Mouse (Mus musculus) CH12.LX (cell line): ENCODE data around the gene Mttp. TPM values are rescaled to one million over a fixed set of nuclear protein-coding genes. Genes with fewer than 3 reads are reported as not detected.
"Not testable (repeated sequence)": the region's sequence is repeated elsewhere in the genome, so short reads cannot be mapped to it uniquely, and the experiment has no call there.

ENCODE experiments used
- DNase-seq: peaks from one replicate; pipeline ENCODE4 v3.0.0-alpha.2; 2013; ENCODE audit errors: extremely low read depth
- H3K27ac ChIP-seq: 2 replicates; pipeline ENCODE4 v1.5.1; 2012; ENCODE audit warnings: low read depth, mild to moderate bottlenecking, control low read depth, moderate library complexity; ENCODE audit not compliant: insufficient read depth
- H3K27me3 ChIP-seq: replicated peaks from 2 replicates; pipeline ENCODE3; 2012; ENCODE audit warnings: inconsistent platforms
- H3K36me3 ChIP-seq, 2 experiments: replicated peaks in 1 of 2; 2 replicates each; pipeline versions ENCODE3 to v1.6.1; 2012; ENCODE audit warnings: inconsistent platforms in 1 of 2, low read length in 1 of 2, mild to moderate bottlenecking in 1 of 2, mixed read lengths in 1 of 2, moderate library complexity in 1 of 2; ENCODE audit not compliant: control insufficient read depth in 1 of 2, insufficient read depth in 1 of 2
- H3K4me1 ChIP-seq, 2 experiments: 2 replicates each; pipeline ENCODE4 v1.6.1; 2012; ENCODE audit warnings: inconsistent platforms in 1 of 2, moderate library complexity in 1 of 2; ENCODE audit not compliant: insufficient read depth in 2 of 2, control insufficient read depth in 1 of 2
- H3K4me2 ChIP-seq: 2 replicates; pipeline ENCODE4 v1.6.1; 2012; ENCODE audit warnings: low read depth, mild to moderate bottlenecking, control low read depth; ENCODE audit not compliant: poor library complexity, insufficient read depth, severe bottlenecking
- H3K4me3 ChIP-seq, 3 experiments: fragments of 150-350 bp in 1 of 3; sonication (generic) in 1 of 3; replicated peaks in 1 of 3; 2 replicates each; pipeline versions ENCODE3 to v1.5.1; 2011 to 2012; ENCODE audit warnings: low read depth in 2 of 3, low read length in 2 of 3, mild to moderate bottlenecking in 2 of 3, moderate library complexity in 2 of 3, control low read depth in 1 of 3, improper control_type of control experiment in 1 of 3, inconsistent platforms in 1 of 3, mixed read lengths in 1 of 3; ENCODE audit not compliant: poor library complexity in 1 of 3
- H3K79me2 ChIP-seq: replicated peaks from 2 replicates; pipeline ENCODE4 v1.6.1; 2012; ENCODE audit warnings: mild to moderate bottlenecking, moderate library complexity; ENCODE audit not compliant: control insufficient read depth, poor library complexity, insufficient read depth, severe bottlenecking; ENCODE audit errors: extremely low read depth
- H3K9ac ChIP-seq: 2 replicates; pipeline ENCODE4 v1.6.1; 2012; ENCODE audit warnings: low read depth, mild to moderate bottlenecking, control low read depth, moderate library complexity; ENCODE audit not compliant: insufficient read depth
- H3K9me3 ChIP-seq: replicated peaks from 2 replicates; pipeline ENCODE3; 2012; ENCODE audit warnings: low read length, inconsistent platforms, mixed read lengths
- HCFC1 ChIP-seq: IDR thresholded peaks from 2 replicates; pipeline ENCODE4 v1.6.1; 2012; ENCODE audit warnings: low read depth, mild to moderate bottlenecking, inconsistent platforms, low read length, improper control_type of control experiment
- NRF1 ChIP-seq: IDR thresholded peaks from 2 replicates; pipeline ENCODE4 v1.6.1; 2014; ENCODE audit warnings: low read depth, mild to moderate bottlenecking, inconsistent platforms, low read length, improper control_type of control experiment, moderate library complexity
- POLR2AphosphoS2 ChIP-seq: IDR thresholded peaks from 2 replicates; pipeline ENCODE4 v1.6.1; 2011; ENCODE audit warnings: low read depth, low read length, improper control_type of control experiment
- RAD21 ChIP-seq: IDR thresholded peaks from 2 replicates; pipeline ENCODE4 v1.6.1; 2011; ENCODE audit warnings: low read depth, mild to moderate bottlenecking, low read length, improper control_type of control experiment, moderate library complexity
- USF1 ChIP-seq: IDR thresholded peaks from 2 replicates; pipeline ENCODE4 v1.6.1; 2014; ENCODE audit warnings: low read depth, mild to moderate bottlenecking, inconsistent platforms, low read length, improper control_type of control experiment
- ZKSCAN1 ChIP-seq: IDR thresholded peaks from 2 replicates; pipeline ENCODE4 v1.6.1; 2012; ENCODE audit warnings: low read depth, inconsistent platforms, low read length, improper control_type of control experiment, borderline replicate concordance
- dilution Hi-C: fragments of 300-500 bp; cut with MboI; formaldehyde crosslinking; loops from 2 replicates; pipeline ENCODE4 v1.14.3; 2020; ENCODE audit warnings: low sequenced_read_pairs; ENCODE audit not compliant: extremely low pct_unique_long_range_greater_than_20kb, extremely low pct_ligation_motif_present
- in situ Hi-C: fragments of 300-500 bp; cut with MboI; formaldehyde crosslinking; loops from 3 replicates; pipeline ENCODE4 v1.14.3; 2019; ENCODE audit warnings: low sequenced_read_pairs, low pct_ligation_motif_present, low pct_unique_long_range_greater_than_20kb, mixed read lengths
- polyA plus RNA-seq: library from polyadenylated mRNA; unstranded; fragments of >175 nt; gene quantifications from 2 replicates; pipeline ENCODE4 v1.2.1, GENCODE M21; 2012; ENCODE audit warnings: low read depth; ENCODE audit not compliant: insufficient read length
- total RNA-seq, 2 experiments: library from RNA; depleted of rRNA; stranded (reverse); fragments of 300-350 nt in 1 of 2; fragments of >200 nt in 1 of 2; gene quantifications; 2 replicates each; pipeline ENCODE4 v1.2.3; 2012 to 2014

Mttp gene
- total and polyA plus RNA-seq, 3 experiments, result 4.5 to 6.3 (median 5.9) TPM

- peaks cover 3 to 14% of the 10 kb centered on the region in 2 experiments; a peak in 2 of 4 replicates for H3K4me1 ChIP-seq
- no peak overlapping the region for H3K4me2 ChIP-seq
- in situ Hi-C loops (loop anchor here (10.0 kb wide), 1 partner anchor 275 kb away; the partner anchor contains the start of genes Dnajb14 and H2afz), dilution Hi-C loops (loop anchor here (25.0 kb wide), 1 partner anchor 352 kb away; no protein-coding TSS in a partner anchor)
- peaks cover 4% of the 10 kb centered on the region for H3K9me3 ChIP-seq
- no peak overlapping the region for H3K27ac ChIP-seq
- TF ChIP-seq POLR2AphosphoS2, result no peak
- no peak for TF ChIP-seq ZKSCAN1
- no peak for TF ChIP-seq USF1
- TF ChIP-seq HCFC1, result no peak
- no peak for TF ChIP-seq RAD21
- no peaks in the 10 kb centered on the region for H3K27me3 ChIP-seq
- H3K4me3 ChIP-seq, result no peak overlapping the region
- peaks cover 0 to 12% of the 10 kb centered on the region in 2 experiments for H3K36me3 ChIP-seq
- H3K9ac ChIP-seq, result no peak overlapping the region
- no peak for DNase-seq
- H3K79me2 ChIP-seq, result 0 out of 2 replicates have a peak, but pooled peaks cover 2% of the 10 kb centered on the region
Measured at GRCm38 (mm10) chr3:138139663-138140062, 5.1 kb downstream of the Mttp start.

- DNase-seq, result peak; percentile 25
- Histone ChIP-seq H3K36me3 (peaks cover 0 to 12% of the 10 kb centered on the region in 2 experiments), H3K4me1 (peaks cover 3 to 14% of the 10 kb centered on the region in 2 experiments; a peak in 2 of 4 replicates)
- dilution Hi-C loops, result loop anchor here (25.0 kb wide), 1 partner anchor 351 kb away; no protein-coding TSS in a partner anchor
- H3K9ac ChIP-seq, H3K27ac ChIP-seq, H3K4me2 ChIP-seq, in situ Hi-C loops, H3K27me3 ChIP-seq, H3K79me2 ChIP-seq, H3K4me3 ChIP-seq, H3K9me3 ChIP-seq: not testable (repeated sequence)
Measured at GRCm38 (mm10) chr3:138138146-138138545, 6.6 kb downstream of the Mttp start.

- peaks cover 4% of the 10 kb centered on the region for H3K9me3 ChIP-seq
- peaks cover 0 to 10% of the 10 kb centered on the region in 2 experiments for H3K36me3 ChIP-seq
- H3K9ac ChIP-seq, result no peak overlapping the region
- in situ Hi-C loops, result loop anchor here (5.0 kb wide), 1 partner anchor 67 kb away; the partner anchor contains the start of genes 1110002E22Rik and Gm5105
- TF ChIP-seq NRF1, result no peak
- TF ChIP-seq, all 38 proteins: peak for 0
- H3K4me2 ChIP-seq, result no peak overlapping the region
- H3K27me3 ChIP-seq, result no peaks in the 10 kb centered on the region
- H3K4me3 ChIP-seq, result no peak overlapping the region
- peaks cover 3 to 4% of the 10 kb centered on the region in 2 experiments; a peak in 2 of 4 replicates for H3K4me1 ChIP-seq
- H3K27ac ChIP-seq, result no peak overlapping the region
- dilution Hi-C loops, result loop anchor here (25.0 kb wide), 1 partner anchor 347 kb away; no protein-coding TSS in a partner anchor
- no peaks in the 10 kb centered on the region for H3K79me2 ChIP-seq
- no peak for DNase-seq
Measured at GRCm38 (mm10) chr3:138134528-138134927, 10.2 kb downstream of the Mttp start.
